Mouse (Mus musculus) gastrocnemius, adult 2 months (tissue): ENCODE measurements around the gene B4galnt4. TPM values are rescaled to one million over a fixed set of nuclear protein-coding genes. Genes with fewer than 3 reads are reported as not detected.

ENCODE experiments used
- DNase-seq: peaks from one replicate; pipeline ENCODE4 v3.0.0; 2022
- H3K27ac ChIP-seq: fragments of 200-600 bp; 2 replicates; pipeline ENCODE4 v1.8.1; 2022; ENCODE audit warnings: mild to moderate bottlenecking
- H3K4me3 ChIP-seq: fragments of 200-600 bp; 2 replicates; pipeline ENCODE4 v1.8.1; 2022; ENCODE audit warnings: mild to moderate bottlenecking, moderate library complexity
- CTCF ChIP-seq: fragments of 200-600 bp; IDR thresholded peaks from 2 replicates; pipeline ENCODE4 v1.8.1; 2022; ENCODE audit warnings: antibody characterized with exemption, mild to moderate bottlenecking, moderate library complexity
- intact Hi-C: fragments of 180-260 bp; cut with DNase I; formaldehyde crosslinking; loops from one replicate; pipeline ENCODE4 v1.15.1; 2025
- total RNA-seq, 2 experiments: library from RNA; stranded (reverse); gene quantifications; 2 replicates each; pipeline ENCODE4 v1.2.3; 2021

Gene B4galnt4
- total RNA-seq, 2 experiments from 2014 or later, result 0.17 to 0.18 TPM

DNA sequence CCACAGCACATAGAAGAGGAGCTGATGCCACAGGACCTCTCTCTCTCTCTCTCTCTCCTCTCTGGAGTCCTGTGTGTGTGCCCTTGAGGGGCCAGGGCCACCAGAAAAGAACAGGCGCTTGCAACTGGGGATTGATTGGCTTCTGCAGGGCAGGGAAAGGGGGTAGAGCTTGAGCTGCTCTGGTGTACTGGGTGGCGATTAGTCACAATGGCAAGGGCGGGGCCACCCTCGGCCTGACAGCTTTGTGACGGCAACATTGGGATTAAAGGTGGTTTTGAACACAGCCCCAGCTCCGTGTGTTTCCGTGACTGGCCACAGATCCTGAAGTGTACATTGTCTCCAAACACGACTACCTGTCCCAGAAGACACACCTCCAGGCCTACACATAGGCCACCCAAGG, 29.3 kb downstream of the B4galnt4 start:
- TF ChIP-seq CTCF, result no peak
- Histone ChIP-seq H3K27ac (no peak overlapping the region), H3K4me3 (no peak overlapping the region)
- intact Hi-C loops, result loop anchor here (5.0 kb wide), 1 partner anchor 102 kb away; the partner anchor contains the start of genes Hras and Lrrc56
- DNase-seq, result no peak

DNA sequence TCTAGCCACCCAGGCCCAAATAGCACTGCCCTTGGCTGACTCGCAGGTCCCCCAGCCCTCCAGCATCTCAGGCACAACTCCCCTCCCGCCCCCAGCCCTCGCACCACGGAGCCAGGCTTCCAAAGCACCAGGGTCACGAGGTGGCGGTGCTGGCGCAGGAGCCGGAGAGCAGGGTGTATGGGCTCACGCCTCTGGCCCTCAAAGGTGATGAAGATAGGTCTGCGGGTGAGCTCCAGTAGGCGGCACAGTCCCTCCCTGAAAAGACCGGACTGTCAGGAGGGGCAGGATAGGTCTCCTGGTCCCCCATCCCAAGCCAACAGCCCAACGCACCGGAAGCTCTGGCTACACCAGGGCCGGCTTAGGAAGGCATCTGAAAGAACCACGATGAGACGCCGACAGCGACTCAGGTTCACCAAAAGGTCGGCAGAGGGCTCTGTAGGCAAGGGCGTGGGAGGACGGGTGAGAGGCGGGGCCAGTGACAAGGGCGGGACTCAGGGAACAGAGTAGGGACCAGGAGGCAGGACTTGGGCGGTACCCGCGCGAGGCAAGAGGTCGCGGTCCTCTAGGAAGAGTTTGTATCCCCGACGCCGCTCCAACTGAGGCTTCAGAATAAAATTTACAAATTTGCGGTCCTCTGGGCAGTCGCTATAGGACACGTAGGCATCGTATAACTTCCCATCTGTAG, 31.3 kb downstream of the B4galnt4 start:
- Histone ChIP-seq H3K4me3 (peak overlapping the region; percentile 59), H3K27ac (peak overlapping the region; percentile 32; the same call in 1 of the 2 replicates)
- TF ChIP-seq CTCF, result peak; percentile 73
- peak; percentile 93 for DNase-seq
- intact Hi-C loops, result loop anchor here (1.0 to 5.0 kb wide), 3 partner anchors 80 to 100 kb away; partner anchors contain the start of genes Hras, Lrrc56 and Rnh1

DNA sequence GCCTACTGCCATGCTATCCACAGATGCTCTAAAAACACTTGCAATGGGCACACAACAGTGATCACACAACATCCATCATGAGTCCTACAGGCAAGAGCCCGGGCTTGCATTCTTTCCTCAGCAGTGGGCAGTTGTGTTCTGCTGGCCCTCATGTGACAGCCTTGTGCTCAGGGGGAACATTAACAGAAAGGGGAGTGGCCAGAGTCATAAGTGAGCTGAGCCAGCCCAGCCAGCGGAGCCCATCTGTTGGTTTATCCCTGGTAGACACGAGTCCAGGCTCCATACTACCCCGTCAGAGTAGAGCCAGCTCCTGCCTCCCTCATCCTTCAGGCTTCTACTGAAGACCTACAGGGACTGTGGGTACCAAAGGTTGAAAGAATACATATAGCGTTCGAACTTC, 33.0 kb downstream of the B4galnt4 start:
- TF ChIP-seq CTCF, result no peak
- intact Hi-C loops, result loop anchor here (5.0 kb wide), 1 partner anchor 98 kb away; the partner anchor contains the start of genes Hras and Lrrc56
- no peak for DNase-seq

DNA sequence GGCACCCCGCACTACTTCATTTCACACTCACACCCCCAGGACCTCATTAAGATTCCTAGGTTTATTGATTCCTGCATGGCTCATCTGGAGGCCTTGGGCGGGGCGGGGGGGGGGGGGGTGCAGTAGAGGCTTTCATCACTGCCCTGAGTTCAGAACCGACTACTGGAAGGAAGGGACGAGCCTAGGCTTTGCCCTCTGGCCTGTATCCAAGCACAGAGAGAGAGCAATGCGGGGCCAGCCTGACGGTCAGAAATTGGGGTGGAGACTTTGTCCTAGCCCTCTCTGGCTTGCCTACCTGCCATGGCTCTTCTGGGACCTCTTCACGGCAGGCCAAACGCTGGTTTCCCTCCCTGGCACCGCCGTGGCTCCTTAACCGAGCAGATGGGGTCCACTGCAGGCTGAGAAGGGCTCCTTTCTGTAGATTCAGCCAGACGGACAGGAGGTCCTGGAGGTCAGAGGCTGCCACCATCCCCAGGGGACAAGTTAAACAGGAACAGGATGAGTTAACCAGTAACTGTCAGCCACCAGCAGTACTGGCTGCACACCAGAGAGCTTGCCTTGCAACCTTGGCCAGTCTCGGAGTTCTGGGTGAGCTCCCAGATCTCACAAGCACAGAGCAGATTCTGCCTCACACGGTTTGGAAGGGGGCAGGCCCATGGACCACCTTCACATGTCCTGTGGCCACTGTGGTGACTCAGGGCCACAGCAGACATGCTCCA, 33.7 kb downstream of the B4galnt4 start:
- intact Hi-C loops, result loop anchor here (5.0 kb wide), 1 partner anchor 98 kb away; the partner anchor contains the start of genes Hras and Lrrc56
- DNase-seq, result no peak
- Histone ChIP-seq H3K27ac (no peak overlapping the region; the same call in 1 of the 2 replicates), H3K4me3 (no peak overlapping the region)
- TF ChIP-seq CTCF, result no peak

More for the DNA sequence above, 33.0 kb downstream of the B4galnt4 start:
- H3K27ac ChIP-seq, result no peak overlapping the region
- no peak overlapping the region for H3K4me3 ChIP-seq

DNA sequence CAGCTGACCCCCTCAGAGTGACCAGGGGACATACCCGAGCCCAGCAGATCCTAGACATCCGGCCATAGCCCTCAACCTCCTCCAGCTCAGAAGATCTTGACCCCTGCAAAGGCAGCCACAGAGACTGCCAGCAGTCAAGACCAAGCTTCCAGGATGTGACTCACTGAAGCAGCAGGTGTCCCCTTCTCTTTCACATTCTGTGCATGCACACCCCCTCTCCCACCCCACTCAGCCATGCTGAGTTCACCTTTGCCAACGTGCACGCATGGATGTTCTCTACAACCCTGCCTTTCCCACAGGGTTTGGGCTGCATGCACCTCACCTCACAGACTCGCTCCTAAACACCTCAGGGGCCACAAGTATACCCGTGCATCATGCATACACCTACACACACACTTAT, 35.1 kb downstream of the B4galnt4 start:
- peak overlapping the region; percentile 63 for H3K4me3 ChIP-seq
- H3K27ac ChIP-seq, result peak overlapping the region; percentile 80
- no peak for DNase-seq
- no peak for TF ChIP-seq CTCF
- intact Hi-C loops, result no loop called here

DNA sequence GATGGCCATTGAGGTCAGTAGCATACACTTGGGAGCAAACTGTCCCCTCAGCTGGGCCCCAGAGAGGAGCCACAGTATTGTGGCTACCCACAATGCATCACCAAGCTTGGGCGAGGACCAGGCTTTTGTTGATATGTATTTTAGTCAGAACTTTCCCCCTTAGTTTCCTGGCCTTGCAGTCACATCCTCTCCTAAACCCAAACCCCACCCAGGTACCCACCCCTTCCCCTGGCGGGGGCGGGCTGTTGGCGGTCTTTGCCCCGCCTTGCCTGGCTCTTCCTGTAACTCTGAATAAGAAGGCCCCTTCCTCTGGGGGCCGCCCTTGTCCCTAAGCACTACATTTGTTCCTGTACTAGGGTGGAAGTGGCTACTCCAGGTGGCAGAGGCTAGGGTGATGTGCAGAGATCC, 35.7 kb downstream of the B4galnt4 start:
- Histone ChIP-seq H3K4me3 (peak overlapping the region; percentile 63), H3K27ac (peak overlapping the region; percentile 80)
- TF ChIP-seq CTCF, result peak; percentile 26; the same call in 1 of the 2 replicates
- peak; percentile 62 for DNase-seq
- intact Hi-C loops, result no loop called here

DNA sequence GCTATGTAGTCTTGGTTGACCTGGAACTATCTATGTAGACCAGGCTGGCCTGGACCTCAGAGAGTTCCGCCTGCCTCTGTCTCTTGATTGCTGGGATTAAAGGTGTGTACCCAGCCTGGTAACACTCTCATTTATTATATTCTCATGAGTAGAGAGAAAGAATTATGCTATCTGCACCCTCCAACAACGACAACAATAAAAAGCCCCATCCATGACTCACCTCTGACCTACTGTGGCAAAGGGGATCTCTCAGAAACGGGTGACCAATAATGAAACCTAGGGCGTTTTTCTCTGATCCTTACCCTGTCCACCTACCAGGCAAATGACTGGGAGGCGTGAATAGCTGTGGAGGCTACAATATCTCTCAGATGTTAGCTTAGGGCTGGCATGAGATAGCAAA, 36.3 kb downstream of the B4galnt4 start:
- TF ChIP-seq CTCF, result no peak
- H3K4me3 ChIP-seq, result no peak overlapping the region
- H3K27ac ChIP-seq, result peak overlapping the region; percentile 71
- intact Hi-C loops, result no loop called here
- DNase-seq, result no peak

DNA sequence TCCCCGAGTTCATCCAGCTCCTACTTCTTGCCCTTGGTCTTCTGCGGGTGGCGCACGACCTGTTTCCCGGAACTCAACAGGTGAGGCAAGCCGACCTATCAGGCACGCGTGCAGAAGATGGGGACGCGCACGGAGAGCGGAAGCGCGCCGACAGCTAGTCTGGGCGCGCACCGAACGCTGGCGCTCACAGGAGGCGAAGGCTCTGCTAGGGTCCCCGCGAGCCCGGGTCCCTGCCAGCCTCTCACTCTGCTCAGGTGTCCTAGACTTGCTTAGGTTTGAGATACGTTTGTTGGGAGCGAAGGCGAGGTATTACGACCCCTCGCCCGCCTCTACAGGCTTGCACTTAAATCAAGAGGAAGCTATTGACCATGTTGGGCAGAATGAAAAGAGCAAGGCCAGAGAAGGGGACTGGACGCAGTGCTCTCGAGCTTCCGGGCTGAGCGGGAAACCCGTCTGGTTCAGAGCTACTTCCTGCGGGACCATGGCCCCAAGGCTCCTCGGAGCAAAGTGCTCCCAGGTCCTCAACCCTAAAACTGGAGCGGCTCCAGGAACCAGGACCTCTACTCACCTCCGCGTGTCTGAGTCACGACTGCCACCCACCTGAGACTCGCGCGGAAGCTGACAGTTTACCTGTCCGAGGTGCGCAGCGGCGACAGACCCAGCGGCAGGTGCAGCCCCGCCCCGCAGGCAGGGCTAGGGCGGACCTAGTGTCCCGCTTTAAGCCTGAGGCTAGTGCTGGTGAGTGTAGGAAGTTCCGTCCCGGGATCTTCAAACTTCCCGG, 39.2 kb downstream of the B4galnt4 start, which contains the start of gene Sigirr:
Gene Sigirr (minus strand): TSS at position 662 of the 781 bp plus-strand sequence.
- intact Hi-C loops, result no loop called here
- peak within 1 kb of the TSS; percentile 70 for H3K4me3 ChIP-seq
- H3K27ac ChIP-seq, result peak within 1 kb of the TSS; percentile 24
- DNase-seq, result peak; percentile 32
- no peak for TF ChIP-seq CTCF

DNA sequence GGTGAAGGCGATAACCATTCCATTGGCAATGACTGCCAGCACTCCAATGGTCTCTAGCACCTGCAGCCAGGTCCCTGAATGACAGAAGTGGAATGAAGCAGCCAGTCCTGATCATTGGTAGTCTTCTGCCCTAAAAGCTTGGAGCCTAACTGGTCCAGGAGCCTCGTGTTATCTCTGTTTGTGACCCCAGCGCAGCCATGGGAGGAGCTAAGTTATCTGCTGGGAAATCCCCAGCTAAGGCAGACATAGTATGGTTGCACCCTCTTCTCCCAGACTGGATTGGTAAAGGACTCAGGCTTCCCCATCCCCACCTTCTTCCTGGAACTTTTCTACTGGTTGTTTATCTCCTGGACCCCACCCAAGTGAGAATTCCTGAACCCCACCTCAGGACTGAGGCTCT, 42.3 kb downstream of the B4galnt4 start:
- H3K27ac ChIP-seq, result no peak overlapping the region
- intact Hi-C loops, result no loop called here
- no peak for TF ChIP-seq CTCF
- no peak for DNase-seq
- no peak overlapping the region for H3K4me3 ChIP-seq

DNA sequence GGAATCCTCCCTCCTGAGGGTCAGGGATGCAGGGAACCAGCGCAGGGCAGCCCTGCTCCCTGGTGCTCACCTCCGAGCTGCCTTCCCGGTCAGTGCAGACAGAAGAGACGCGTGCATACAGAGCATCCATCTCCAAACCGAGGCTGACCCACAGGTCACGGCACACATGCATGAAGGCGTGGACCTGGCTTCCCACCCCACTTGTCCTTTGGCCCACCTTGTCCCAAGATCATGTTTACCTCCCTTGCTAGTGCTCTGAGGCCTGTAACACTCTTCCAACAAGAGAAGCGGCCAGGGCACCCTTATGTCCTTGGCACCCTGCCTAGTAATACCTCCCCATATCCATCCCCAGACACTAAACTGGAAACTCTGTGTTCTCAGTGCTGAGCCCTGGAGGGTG, 55.0 kb downstream of the B4galnt4 start:
- no peak overlapping the region for H3K27ac ChIP-seq
- DNase-seq, result no peak
- TF ChIP-seq CTCF, result no peak
- intact Hi-C loops, result no loop called here
- H3K4me3 ChIP-seq, result no peak overlapping the region

DNA sequence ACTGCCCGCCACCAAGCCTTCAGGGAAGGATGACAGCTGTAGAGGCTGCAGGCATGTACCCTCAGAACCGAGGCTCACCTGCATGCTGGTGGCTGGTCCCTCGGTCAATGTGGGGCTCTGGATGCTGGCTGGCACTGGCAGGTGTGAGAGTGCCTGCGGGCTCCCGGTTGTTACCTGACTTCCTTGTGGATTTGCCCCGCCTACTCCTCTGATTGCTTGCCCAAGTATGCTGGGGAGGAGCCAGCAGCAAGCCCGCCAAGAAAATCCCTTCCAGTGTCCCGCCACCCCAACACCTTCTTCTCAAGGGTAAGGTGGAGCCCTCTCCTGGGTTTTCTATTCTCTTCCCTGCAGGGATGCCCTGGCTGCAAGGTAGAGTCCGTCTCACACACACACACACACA, 56.7 kb downstream of the B4galnt4 start, which contains the start of gene Ano9:
Gene Ano9 (minus strand): TSS at position 171 of the 400 bp plus-strand sequence.
- Histone ChIP-seq H3K27ac (no peak within 1 kb of the TSS), H3K4me3 (no peak within 1 kb of the TSS)
- no peak for DNase-seq
- TF ChIP-seq CTCF, result no peak
- intact Hi-C loops, result no loop called here

DNA sequence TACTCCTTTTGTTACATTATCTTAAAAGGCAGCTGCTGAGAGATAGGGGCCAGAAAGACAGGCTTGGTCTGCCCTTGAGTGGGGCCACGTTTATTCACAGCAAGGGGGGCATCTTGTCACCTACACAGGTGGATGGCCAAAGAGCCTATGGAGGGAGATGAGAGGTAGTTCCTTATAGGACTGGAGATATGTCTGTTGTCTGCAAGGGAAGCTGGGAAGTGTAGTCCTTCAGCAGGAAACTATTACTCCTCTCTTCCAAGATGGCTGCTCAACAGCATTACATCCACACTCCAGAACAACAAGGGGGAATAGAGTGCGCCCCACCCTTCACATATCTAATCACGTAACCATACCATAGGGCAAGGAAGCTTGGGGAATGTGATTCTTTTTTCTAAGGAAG, 58.6 kb downstream of the B4galnt4 start:
- Histone ChIP-seq H3K4me3 (no peak overlapping the region), H3K27ac (no peak overlapping the region)
- DNase-seq, result no peak
- no peak for TF ChIP-seq CTCF
- intact Hi-C loops, result no loop called here
